Mouse (Mus musculus) forebrain, embryonic 13.5 days (tissue): ENCODE measurements at regions not wholly inside any gene's neighbourhood (a gene's known extent, or its start where the extent isn't known, plus 50 kb on each side); places are given as distances from the start of the nearest gene placed in this dataset.

Experiments
- ATAC-seq: fragments of 200-750 bp; cut with Nextera tagmentation; 2 replicates; pipeline ENCODE4 v1.8.0; 2017
- H3K27ac ChIP-seq: fragments of 300-500 bp; sonication (generic); 2 replicates; pipeline ENCODE4 v1.5.1; 2015; ENCODE audit warnings: inconsistent platforms, mild to moderate bottlenecking, moderate library complexity
- H3K27me3 ChIP-seq: fragments of 300-500 bp; sonication (generic); 2 replicates; pipeline ENCODE4 v1.6.1; 2015; ENCODE audit warnings: mild to moderate bottlenecking, inconsistent platforms
- H3K36me3 ChIP-seq: fragments of 300-500 bp; sonication (generic); 2 replicates; pipeline ENCODE4 v1.6.1; 2015; ENCODE audit warnings: mild to moderate bottlenecking, inconsistent platforms; ENCODE audit not compliant: poor library complexity, severe bottlenecking
- H3K4me1 ChIP-seq: fragments of 300-500 bp; sonication (generic); 2 replicates; pipeline ENCODE4 v1.6.1; 2015; ENCODE audit warnings: inconsistent platforms
- H3K4me2 ChIP-seq: fragments of 300-500 bp; sonication (generic); 2 replicates; pipeline ENCODE4 v1.6.1; 2015; ENCODE audit warnings: inconsistent platforms, mild to moderate bottlenecking, moderate library complexity
- H3K4me3 ChIP-seq: fragments of 300-500 bp; sonication (generic); 2 replicates; pipeline ENCODE4 v1.5.1; 2015; ENCODE audit warnings: mild to moderate bottlenecking, inconsistent platforms
- H3K9ac ChIP-seq: fragments of 300-500 bp; sonication (generic); 2 replicates; pipeline ENCODE4 v1.6.1; 2015; ENCODE audit warnings: mild to moderate bottlenecking, inconsistent platforms
- H3K9me3 ChIP-seq: fragments of 300-500 bp; sonication (generic); replicated peaks from 2 replicates; pipeline ENCODE4 v1.6.1; 2016; ENCODE audit warnings: inconsistent platforms
- WGBS: fragments of 180-500 bp; shearing (Covaris S2); methylation state at CpG from one replicate; pipeline ENCODE4 v1.1.7; 2015; 5-methylcytosine and 5-hydroxymethylcytosine counted together

- Histone ChIP-seq H3K4me2 (no peak overlapping the region), H3K27me3 (no peaks in the 10 kb centered on the region), H3K4me3 (no peak overlapping the region), H3K9me3 (no peaks in the 10 kb centered on the region), H3K9ac (no peak overlapping the region), H3K27ac (no peak overlapping the region), H3K36me3 (no peaks in the 10 kb centered on the region), H3K4me1 (no peaks in the 10 kb centered on the region)
- no peak for ATAC-seq
- WGBS, result 85% methylated on average over 7 of the region's 7 CpGs
These were observed 153.4 kb downstream of the Adamts15 start for GRCm38 (mm10) chr9:30768665-30769434.

- H3K9ac ChIP-seq, result no peak overlapping the region
- ATAC-seq, result no peak
- no peak overlapping the region for H3K27ac ChIP-seq
These were observed 155.6 kb downstream of the Adamts15 start for GRCm38 (mm10) chr9:30766701-30767100.

GRCm38 (mm10) chr9:30766171-30766570 lies 156.1 kb downstream of the Adamts15 start:
- Histone ChIP-seq H3K36me3 (no peaks in the 10 kb centered on the region), H3K27ac (no peak overlapping the region), H3K4me2 (no peak overlapping the region), H3K27me3 (no peaks in the 10 kb centered on the region), H3K9ac (no peak overlapping the region), H3K4me3 (no peak overlapping the region), H3K4me1 (no peaks in the 10 kb centered on the region), H3K9me3 (no peaks in the 10 kb centered on the region)
- 75% methylated on average over 3 of the region's 3 CpGs for WGBS
- no peak for ATAC-seq

More at GRCm38 (mm10) chr9:30766701-30767100, 155.6 kb downstream of the Adamts15 start:
- no peak overlapping the region for H3K4me2 ChIP-seq
- WGBS, result 95% methylated on average over 6 of the region's 6 CpGs
- no peaks in the 10 kb centered on the region for H3K27me3 ChIP-seq
- H3K36me3 ChIP-seq, result no peaks in the 10 kb centered on the region
- H3K4me1 ChIP-seq, result no peaks in the 10 kb centered on the region
- H3K4me3 ChIP-seq, result no peak overlapping the region
- H3K9me3 ChIP-seq, result no peaks in the 10 kb centered on the region

- no peaks in the 10 kb centered on the region for H3K36me3 ChIP-seq
- H3K27me3 ChIP-seq, result no peaks in the 10 kb centered on the region
- no peak overlapping the region for H3K4me2 ChIP-seq
- H3K27ac ChIP-seq, result no peak overlapping the region
- no peak for ATAC-seq
- no peaks in the 10 kb centered on the region for H3K9me3 ChIP-seq
- H3K4me1 ChIP-seq, result no peaks in the 10 kb centered on the region
- WGBS, result 77% methylated on average over 7 of the region's 7 CpGs
- H3K4me3 ChIP-seq, result no peak overlapping the region
- no peak overlapping the region for H3K9ac ChIP-seq
These were observed 157.2 kb downstream of the Adamts15 start for GRCm38 (mm10) chr9:30765017-30765569.

- Histone ChIP-seq H3K27me3 (no peaks in the 10 kb centered on the region), H3K4me2 (no peak overlapping the region), H3K4me3 (no peak overlapping the region), H3K4me1 (no peaks in the 10 kb centered on the region), H3K27ac (no peak overlapping the region), H3K9ac (no peak overlapping the region), H3K36me3 (no peaks in the 10 kb centered on the region), H3K9me3 (no peaks in the 10 kb centered on the region)
- WGBS, result 90% methylated on average over 1 of the region's 1 CpGs
- no peak for ATAC-seq
These were observed 159.3 kb downstream of the Adamts15 start for GRCm38 (mm10) chr9:30762913-30763312.

- 93% methylated on average over 3 of the region's 3 CpGs for WGBS
- no peak for ATAC-seq
- no peaks in the 10 kb centered on the region for H3K9me3 ChIP-seq
- no peak overlapping the region for H3K27ac ChIP-seq
- H3K27me3 ChIP-seq, result no peaks in the 10 kb centered on the region
- H3K9ac ChIP-seq, result no peak overlapping the region
- H3K4me2 ChIP-seq, result no peak overlapping the region
- H3K4me3 ChIP-seq, result no peak overlapping the region
- H3K36me3 ChIP-seq, result no peaks in the 10 kb centered on the region
- H3K4me1 ChIP-seq, result no peaks in the 10 kb centered on the region
These were observed 164.1 kb downstream of the Adamts15 start for GRCm38 (mm10) chr9:30758121-30758520.

GRCm38 (mm10) chr9:30757406-30757805 lies 164.8 kb downstream of the Adamts15 start:
- Histone ChIP-seq H3K36me3 (no peaks in the 10 kb centered on the region), H3K4me2 (no peak overlapping the region), H3K9me3 (no peaks in the 10 kb centered on the region), H3K4me3 (no peak overlapping the region), H3K9ac (no peak overlapping the region), H3K27me3 (no peaks in the 10 kb centered on the region), H3K4me1 (no peaks in the 10 kb centered on the region), H3K27ac (no peak overlapping the region)
- no peak for ATAC-seq
- 94% methylated on average over 8 of the region's 8 CpGs for WGBS

GRCm38 (mm10) chr9:30756796-30757195 lies 165.5 kb downstream of the Adamts15 start:
- no peaks in the 10 kb centered on the region for H3K27me3 ChIP-seq

GRCm38 (mm10) chr9:30755586-30755985 lies 166.7 kb downstream of the Adamts15 start:
- 90% methylated on average over 1 of the region's 1 CpGs for WGBS
- Histone ChIP-seq H3K27ac (no peak overlapping the region), H3K9ac (no peak overlapping the region), H3K4me1 (no peaks in the 10 kb centered on the region), H3K9me3 (no peaks in the 10 kb centered on the region), H3K27me3 (no peaks in the 10 kb centered on the region), H3K36me3 (no peaks in the 10 kb centered on the region), H3K4me3 (no peak overlapping the region), H3K4me2 (no peak overlapping the region)
- ATAC-seq, result no peak

More at GRCm38 (mm10) chr9:30756796-30757195, 165.5 kb downstream of the Adamts15 start:
- 94% methylated on average over 4 of the region's 4 CpGs for WGBS
- Histone ChIP-seq H3K27ac (no peak overlapping the region), H3K36me3 (no peaks in the 10 kb centered on the region), H3K9ac (no peak overlapping the region), H3K4me2 (no peak overlapping the region), H3K9me3 (no peaks in the 10 kb centered on the region), H3K4me3 (no peak overlapping the region), H3K4me1 (no peaks in the 10 kb centered on the region)
- ATAC-seq, result no peak

- WGBS, result 86% methylated on average over 5 of the region's 5 CpGs
- Histone ChIP-seq H3K27ac (no peak overlapping the region), H3K4me1 (no peaks in the 10 kb centered on the region), H3K9ac (no peak overlapping the region), H3K4me3 (no peak overlapping the region), H3K9me3 (no peaks in the 10 kb centered on the region), H3K4me2 (no peak overlapping the region), H3K27me3 (no peaks in the 10 kb centered on the region), H3K36me3 (no peaks in the 10 kb centered on the region)
- no peak for ATAC-seq
These were observed 167.4 kb downstream of the Adamts15 start for GRCm38 (mm10) chr9:30754826-30755225.

GRCm38 (mm10) chr9:30743471-30743870 lies 178.8 kb downstream of the Adamts15 start:
- Histone ChIP-seq H3K4me1 (peaks cover 6% of the 10 kb centered on the region; the same call in 1 of the 2 replicates), H3K4me3 (no peak overlapping the region), H3K36me3 (no peaks in the 10 kb centered on the region), H3K27ac (no peak overlapping the region), H3K9me3 (no peaks in the 10 kb centered on the region), H3K9ac (no peak overlapping the region), H3K27me3 (no peaks in the 10 kb centered on the region), H3K4me2 (no peak overlapping the region)
- 11% methylated on average over 9 of the region's 9 CpGs for WGBS
- ATAC-seq, result no peak

- Histone ChIP-seq H3K4me2 (no peak overlapping the region), H3K9me3 (no peaks in the 10 kb centered on the region), H3K36me3 (no peaks in the 10 kb centered on the region), H3K4me1 (peaks cover 6% of the 10 kb centered on the region; the same call in 1 of the 2 replicates), H3K27me3 (no peaks in the 10 kb centered on the region), H3K27ac (no peak overlapping the region), H3K9ac (no peak overlapping the region), H3K4me3 (no peak overlapping the region)
- no peak for ATAC-seq
- WGBS, result 84% methylated on average over 8 of the region's 8 CpGs
These were observed 179.7 kb downstream of the Adamts15 start for GRCm38 (mm10) chr9:30742471-30743098.
